Mouse (Mus musculus) embryo, embryonic 11.5 days (tissue): Measurements from ENCODE around the gene Rps27.

Source experiments
- DNase-seq: peaks from one replicate; pipeline ENCODE4 v3.0.0-alpha.2; 2012; ENCODE audit warnings: low read depth, low spot score

Rps27 gene

GRCm38 (mm10) chr3:90183581-90183980 is 29.9 kb downstream of the Rps27 start:
- no peak for DNase-seq

- DNase-seq: no peak
Measured at GRCm38 (mm10) chr3:90179566-90179965, 33.9 kb downstream of the Rps27 start.
